Mouse (Mus musculus) lung, adult 2 months (tissue): Measurements from ENCODE around the gene Il27.
A peak's percentile ranks its signal among the peaks of the same experiment; 100 is the strongest.

Experiments
- CTCF ChIP-seq: fragments of 200-500 bp; IDR thresholded peaks from 2 replicates; pipeline ENCODE4 v1.5.1; 2011; ENCODE audit warnings: mild to moderate bottlenecking, low read length, control low read depth; ENCODE audit not compliant: insufficient read depth
- POLR2A ChIP-seq: fragments of 200-500 bp; IDR thresholded peaks from 2 replicates; pipeline ENCODE4 v1.6.1; 2011; ENCODE audit warnings: low read depth, mild to moderate bottlenecking, control low read depth, low read length, borderline replicate concordance; ENCODE audit errors: extremely low read depth

- TF ChIP-seq CTCF: peak; percentile 65
- no peak for TF ChIP-seq POLR2A
These were observed 17.8 kb downstream of the Il27 start for GRCm38 (mm10) chr7:126576946-126577345.
